In genomic region chr6:99173902-99174210, GRCm38 (mm10) we compare ENCODE assay signal across 15 mouse cellular contexts.
DNase-seq lines count a peak whose midpoint lies in the region; ATAC-seq and TF ChIP-seq lines count a peak whose summit lies in the region.
"Had no signal": no experiment of that assay in that cellular context is flagged by ENCODE, and none has a peak within 500 bp of the region (broad histone marks: within the 10 kb centered on the region; RNA-seq: fewer than 3 reads in every experiment).

No protein-coding gene starts in this region.

- no peaks in the 10 kb centered on the region for H3K36me3 ChIP-seq in lung, embryonic 15.5 days
- no peaks in the 10 kb centered on the region for H3K36me3 ChIP-seq in intestine, postnatal 0 days (ENCODE audit: control insufficient read depth, insufficient read depth)
- H3K36me3 ChIP-seq in lung, postnatal 0 days (ENCODE audit: insufficient read depth, low read length), result no peaks in the 10 kb centered on the region
- H3K36me3 ChIP-seq: embryonic facial prominence, embryonic 10.5 days; forebrain, embryonic 15.5 days; neural tube, embryonic 15.5 days had no signal

- peaks cover 49% of the 10 kb centered on the region for H3K4me1 ChIP-seq in lung, embryonic 15.5 days
- peaks cover 23% of the 10 kb centered on the region for H3K4me1 ChIP-seq in intestine, postnatal 0 days (replicated peaks; ENCODE audit: control insufficient read depth, insufficient read depth, low read length)
- H3K4me1 ChIP-seq in lung, postnatal 0 days (ENCODE audit: insufficient read depth, low read depth, low read length), result peaks cover 18% of the 10 kb centered on the region; the same call in 1 of the 2 replicates

- H3K4me3 ChIP-seq in lung, embryonic 15.5 days, result no peak overlapping the region
- H3K4me3 ChIP-seq in intestine, postnatal 0 days (ENCODE audit: low read depth, low read length), result no peak overlapping the region
- H3K4me3 ChIP-seq in lung, postnatal 0 days (ENCODE audit: low read depth, low read length), result no peak overlapping the region
- H3K4me3 ChIP-seq: embryonic facial prominence, embryonic 10.5 days; erythroblast, embryonic 14.5 days; forebrain, embryonic 15.5 days; neural tube, embryonic 15.5 days had no signal

- TF ChIP-seq EP300 in lung, postnatal 0 days (IDR thresholded peaks at IDR 0.05), result no peak; the same call in 1 of the 2 replicates

- H3K9me3 ChIP-seq in lung, embryonic 15.5 days, result no peaks in the 10 kb centered on the region
- H3K9me3 ChIP-seq in intestine, postnatal 0 days (ENCODE audit: control insufficient read depth), result no peaks in the 10 kb centered on the region
- no peaks in the 10 kb centered on the region for H3K9me3 ChIP-seq in lung, postnatal 0 days (ENCODE audit: low read length)
- H3K9me3 ChIP-seq: embryonic facial prominence, embryonic 10.5 days; forebrain, embryonic 15.5 days; neural tube, embryonic 15.5 days had no signal

- 16% methylated on average over 2 of the region's 2 CpGs for WGBS in lung, embryonic 15.5 days
- WGBS in intestine, postnatal 0 days, result 26% methylated on average over 2 of the region's 2 CpGs
- 21% methylated on average over 2 of the region's 2 CpGs for WGBS in lung, postnatal 0 days

- H3K4me2 ChIP-seq in lung, embryonic 15.5 days, result peak overlapping the region; percentile 43
- H3K4me2 ChIP-seq in intestine, postnatal 0 days (replicated peaks; ENCODE audit: low read depth), result 0 out of 2 replicates have a peak overlapping the region, but pooled peaks have one; percentile 50
- 0 out of 2 replicates have a peak overlapping the region, but pooled peaks have one; percentile 47 for H3K4me2 ChIP-seq in lung, postnatal 0 days (replicated peaks; ENCODE audit: low read depth, low read length)
- H3K4me2 ChIP-seq: forebrain, embryonic 15.5 days; neural tube, embryonic 15.5 days had no signal

- no peaks in the 10 kb centered on the region for H3K27me3 ChIP-seq in lung, embryonic 15.5 days
- no peaks in the 10 kb centered on the region for H3K27me3 ChIP-seq in intestine, postnatal 0 days (replicated peaks; ENCODE audit: control insufficient read depth, insufficient read depth, low read length)
- no peaks in the 10 kb centered on the region for H3K27me3 ChIP-seq in lung, postnatal 0 days (replicated peaks; ENCODE audit: insufficient read depth, low read length)
- H3K27me3 ChIP-seq: forebrain, embryonic 15.5 days; neural tube, embryonic 15.5 days had no signal

- TF ChIP-seq CTCF in intestine, postnatal 0 days (IDR thresholded peaks at IDR 0.05; ENCODE audit: low read depth), result no peak
- TF ChIP-seq CTCF in lung, postnatal 0 days (IDR thresholded peaks at IDR 0.05), result no peak

- H3K27ac ChIP-seq in lung, embryonic 15.5 days, result peak overlapping the region; percentile 86
- peak overlapping the region; percentile 80; the same call in 1 of the 2 replicates for H3K27ac ChIP-seq in intestine, postnatal 0 days (ENCODE audit: low read depth, low read length)
- peak overlapping the region; percentile 95 for H3K27ac ChIP-seq in lung, postnatal 0 days (ENCODE audit: low read length)
- H3K27ac ChIP-seq: forebrain, embryonic 15.5 days; neural tube, embryonic 15.5 days had no signal

- no peak overlapping the region for H3K9ac ChIP-seq in lung, embryonic 15.5 days
- H3K9ac ChIP-seq in intestine, postnatal 0 days (ENCODE audit: low read depth, low read length), result no peak overlapping the region
- no peak overlapping the region for H3K9ac ChIP-seq in lung, postnatal 0 days (replicated peaks; ENCODE audit: low read depth)
- H3K9ac ChIP-seq: forebrain, embryonic 15.5 days; neural tube, embryonic 15.5 days had no signal

- peak; percentile 29; the same call in 1 of the 2 replicates for ATAC-seq in lung, embryonic 15.5 days (ENCODE audit: borderline replicate concordance, extremely low read depth, low FRiP score, low TSS enrichment)
- ATAC-seq in intestine, postnatal 0 days, result no peak
- peak; percentile 30 for ATAC-seq in lung, postnatal 0 days
- ATAC-seq: forebrain, embryonic 15.5 days had no signal

- DNase-seq in lung, postnatal 4 days, result no peak
- peak; percentile 87 for DNase-seq in lung, postnatal 0 days (ENCODE audit: low spot score)
- no peak for DNase-seq in right cerebral cortex, postnatal 36 days (ENCODE audit: low spot score in 2 of 2)
- no peak for DNase-seq in spleen, adult 18-20 months
- DNase-seq in natural killer cell, adult 2 months (ENCODE audit: low spot score in 2 of 2), result no peak
- DNase-seq: adrenal gland, postnatal 36 days; cerebellum, postnatal 25 days; kidney, postnatal 25 days; layer of hippocampus, adult 9-11 months had no signal
